ENCODE assay signal across 8 mouse cellular contexts in genomic region chr7:44973415-44974130, GRCm38 (mm10). TPM values are rescaled to one million over a fixed set of nuclear protein-coding genes. Genes with fewer than 3 reads are reported as not detected.
DNase-seq lines count a peak whose midpoint lies in the region; ATAC-seq lines count a peak whose summit lies in the region.

No protein-coding gene starts in this region.

- H3K4me1 ChIP-seq in kidney, embryonic 15.5 days: peaks cover 38% of the 10 kb centered on the region
- H3K4me1 ChIP-seq in embryonic facial prominence, embryonic 11.5 days (ENCODE audit: control insufficient read depth, insufficient read depth, low read length): peaks cover 4% of the 10 kb centered on the region; the same call in 1 of the 2 replicates
- peaks cover 20% of the 10 kb centered on the region for H3K4me1 ChIP-seq in intestine, embryonic 14.5 days (replicated peaks; ENCODE audit: control insufficient read depth, insufficient read depth, low read length)
- peaks cover 32% of the 10 kb centered on the region for H3K4me1 ChIP-seq in neural tube, embryonic 12.5 days

- no peak for ATAC-seq in kidney, embryonic 15.5 days (replicated peaks; ENCODE audit: low FRiP score)
- no peak for ATAC-seq in embryonic facial prominence, embryonic 11.5 days (replicated peaks; ENCODE audit: insufficient number of reproducible peaks, low FRiP score, low TSS enrichment, low read depth)
- no peak for ATAC-seq in intestine, embryonic 14.5 days (replicated peaks; ENCODE audit: low FRiP score, low TSS enrichment, low read depth)
- no peak for ATAC-seq in neural tube, embryonic 12.5 days (ENCODE audit: low FRiP score, low read depth)

- 41% methylated on average over 14 of the region's 14 CpGs for WGBS in kidney, embryonic 15.5 days
- 41% methylated on average over 14 of the region's 14 CpGs for WGBS in embryonic facial prominence, embryonic 11.5 days
- 35% methylated on average over 14 of the region's 14 CpGs for WGBS in intestine, embryonic 14.5 days
- WGBS in neural tube, embryonic 12.5 days: 42% methylated on average over 14 of the region's 14 CpGs

- H3K9me3 ChIP-seq in kidney, embryonic 15.5 days (replicated peaks): no peaks in the 10 kb centered on the region
- no peaks in the 10 kb centered on the region for H3K9me3 ChIP-seq in embryonic facial prominence, embryonic 11.5 days (replicated peaks; ENCODE audit: control insufficient read depth, low read length)
- H3K9me3 ChIP-seq in intestine, embryonic 14.5 days (ENCODE audit: control insufficient read depth, low read length): no peaks in the 10 kb centered on the region
- H3K9me3 ChIP-seq in neural tube, embryonic 12.5 days: no peaks in the 10 kb centered on the region

- H3K36me3 ChIP-seq in kidney, embryonic 15.5 days: peaks cover 35% of the 10 kb centered on the region
- H3K36me3 ChIP-seq in embryonic facial prominence, embryonic 11.5 days (replicated peaks; ENCODE audit: control insufficient read depth, insufficient read depth, low read depth, low read length): peaks cover 18% of the 10 kb centered on the region
- H3K36me3 ChIP-seq in intestine, embryonic 14.5 days (ENCODE audit: control insufficient read depth, insufficient read depth, low read length): peaks cover 27% of the 10 kb centered on the region
- H3K36me3 ChIP-seq in neural tube, embryonic 12.5 days: peaks cover 31% of the 10 kb centered on the region

- no peak for DNase-seq in kidney, adult 18-20 months
- no peak for DNase-seq in embryonic facial prominence, embryonic 11.5 days (ENCODE audit: low spot score)
- DNase-seq in intestine, embryonic 14.5 days (ENCODE audit: low spot score): no peak
- no peak for DNase-seq in natural killer cell, adult 2 months (ENCODE audit: low spot score in 2 of 2)
- no peak for DNase-seq in kidney, postnatal 14 days
- no peak for DNase-seq in urinary bladder, postnatal 4 days (ENCODE audit: low spot score in 2 of 2)

- no peaks in the 10 kb centered on the region for H3K27me3 ChIP-seq in kidney, embryonic 15.5 days
- H3K27me3 ChIP-seq in embryonic facial prominence, embryonic 11.5 days (ENCODE audit: control insufficient read depth, insufficient read depth, low read length): no peaks in the 10 kb centered on the region
- H3K27me3 ChIP-seq in intestine, embryonic 14.5 days (replicated peaks; ENCODE audit: control insufficient read depth, insufficient read depth, low read length): no peaks in the 10 kb centered on the region
- no peaks in the 10 kb centered on the region for H3K27me3 ChIP-seq in neural tube, embryonic 12.5 days (replicated peaks)

- H3K4me3 ChIP-seq in kidney, embryonic 15.5 days (replicated peaks): peak overlapping the region; percentile 56
- peak overlapping the region; percentile 44 for H3K4me3 ChIP-seq in embryonic facial prominence, embryonic 11.5 days (ENCODE audit: low read depth, low read length)
- peak overlapping the region; percentile 41 for H3K4me3 ChIP-seq in intestine, embryonic 14.5 days (ENCODE audit: low read depth, low read length)
- peak overlapping the region; percentile 46 for H3K4me3 ChIP-seq in neural tube, embryonic 12.5 days

- peak overlapping the region; percentile 52 for H3K9ac ChIP-seq in kidney, embryonic 15.5 days
- H3K9ac ChIP-seq in embryonic facial prominence, embryonic 11.5 days (replicated peaks; ENCODE audit: low read length): peak overlapping the region; percentile 64
- H3K9ac ChIP-seq in intestine, embryonic 14.5 days (ENCODE audit: low read length): peak overlapping the region; percentile 49
- peak overlapping the region; percentile 64 for H3K9ac ChIP-seq in neural tube, embryonic 12.5 days

- peak overlapping the region; percentile 91 for H3K27ac ChIP-seq in kidney, embryonic 15.5 days
- H3K27ac ChIP-seq in embryonic facial prominence, embryonic 11.5 days (replicated peaks; ENCODE audit: low read depth, low read length): no peak overlapping the region
- peak overlapping the region; percentile 69; the same call in 1 of the 2 replicates for H3K27ac ChIP-seq in intestine, embryonic 14.5 days (ENCODE audit: low read depth)
- H3K27ac ChIP-seq in neural tube, embryonic 12.5 days: peak overlapping the region; percentile 64; the same call in 1 of the 2 replicates

- peak overlapping the region; percentile 85 for H3K4me2 ChIP-seq in kidney, embryonic 15.5 days
- peak overlapping the region; percentile 65 for H3K4me2 ChIP-seq in embryonic facial prominence, embryonic 11.5 days (ENCODE audit: low read depth, low read length)
- peak overlapping the region; percentile 55 for H3K4me2 ChIP-seq in intestine, embryonic 14.5 days (ENCODE audit: low read length)
- H3K4me2 ChIP-seq in neural tube, embryonic 12.5 days (replicated peaks): peak overlapping the region; percentile 81

RNA-seq across cellular contexts. Expression of gene Cpt1c, which starts 1.1 kb away (rescaled TPM):
- 19.2 and 25.1 TPM in 2 replicates for polyA plus RNA-seq in kidney, embryonic 15.5 days (2015; fragmentation: Nextera tagmentation; extraction: Ambion mirVana)
- 14.3 and 17.1 TPM in 2 replicates for polyA plus RNA-seq in embryonic facial prominence, embryonic 11.5 days (2014; fragmentation: Nextera tagmentation; extraction: Ambion mirVana)
- polyA plus RNA-seq in intestine, embryonic 14.5 days (2014; fragmentation: Nextera tagmentation; extraction: Ambion mirVana): 21.9 and 24.7 TPM in 2 replicates
- polyA plus RNA-seq in neural tube, embryonic 12.5 days (2016; fragmentation: Nextera tagmentation; extraction: Ambion mirVana): 39.7 and 44.1 TPM in 2 replicates

RNA-seq across cellular contexts. Expression of gene Prmt1, which starts 12.8 kb away (rescaled TPM):
- polyA plus RNA-seq in kidney, embryonic 15.5 days (2015; fragmentation: Nextera tagmentation; extraction: Ambion mirVana): 704 and 710 TPM in 2 replicates
- polyA plus RNA-seq in embryonic facial prominence, embryonic 11.5 days (2014; fragmentation: Nextera tagmentation; extraction: Ambion mirVana): 289 and 293 TPM in 2 replicates
- polyA plus RNA-seq in intestine, embryonic 14.5 days (2014; fragmentation: Nextera tagmentation; extraction: Ambion mirVana): 208 and 211 TPM in 2 replicates
- polyA plus RNA-seq in neural tube, embryonic 12.5 days (2016; fragmentation: Nextera tagmentation; extraction: Ambion mirVana): 595 and 646 TPM in 2 replicates

RNA-seq across cellular contexts. Expression of gene Irf3, which starts 23.9 kb away (rescaled TPM):
- 86.4 and 90.4 TPM in 2 replicates for polyA plus RNA-seq in kidney, embryonic 15.5 days (2015; fragmentation: Nextera tagmentation; extraction: Ambion mirVana)
- 62.4 and 71.9 TPM in 2 replicates for polyA plus RNA-seq in embryonic facial prominence, embryonic 11.5 days (2014; fragmentation: Nextera tagmentation; extraction: Ambion mirVana)
- polyA plus RNA-seq in intestine, embryonic 14.5 days (2014; fragmentation: Nextera tagmentation; extraction: Ambion mirVana): 84.3 and 91.7 TPM in 2 replicates
- 71.0 and 73.4 TPM in 2 replicates for polyA plus RNA-seq in neural tube, embryonic 12.5 days (2016; fragmentation: Nextera tagmentation; extraction: Ambion mirVana)

RNA-seq across cellular contexts. Expression of gene Bcl2l12, which starts 24.9 kb away (rescaled TPM):
- 60.7 and 66.5 TPM in 2 replicates for polyA plus RNA-seq in kidney, embryonic 15.5 days (2015; fragmentation: Nextera tagmentation; extraction: Ambion mirVana)
- polyA plus RNA-seq in embryonic facial prominence, embryonic 11.5 days (2014; fragmentation: Nextera tagmentation; extraction: Ambion mirVana): 69.9 and 71.7 TPM in 2 replicates
- polyA plus RNA-seq in intestine, embryonic 14.5 days (2014; fragmentation: Nextera tagmentation; extraction: Ambion mirVana): 54.3 and 55.2 TPM in 2 replicates
- 41.1 and 42.9 TPM in 2 replicates for polyA plus RNA-seq in neural tube, embryonic 12.5 days (2016; fragmentation: Nextera tagmentation; extraction: Ambion mirVana)

RNA-seq across cellular contexts. Expression of gene Tsks, which starts 30.6 kb away (rescaled TPM):
- polyA plus RNA-seq in kidney, embryonic 15.5 days (2015; fragmentation: Nextera tagmentation; extraction: Ambion mirVana): 0.14 TPM in 2 replicates
- 0.21 TPM in 1 of 2 replicates, not detected in the other for polyA plus RNA-seq in embryonic facial prominence, embryonic 11.5 days (2014; fragmentation: Nextera tagmentation; extraction: Ambion mirVana)
- not detected in 2 replicates for polyA plus RNA-seq in intestine, embryonic 14.5 days (2014; fragmentation: Nextera tagmentation; extraction: Ambion mirVana)
- 0.14 TPM in 1 of 2 replicates, not detected in the other for polyA plus RNA-seq in neural tube, embryonic 12.5 days (2016; fragmentation: Nextera tagmentation; extraction: Ambion mirVana)
